Mouse (Mus musculus): ENCODE data around the gene Chtop. TPM values are rescaled to one million over a fixed set of nuclear protein-coding genes. Genes with fewer than 3 reads are reported as not detected.

Chtop gene
- total RNA-seq, 2 experiments from 2014 or later = 164 TPM

DNA sequence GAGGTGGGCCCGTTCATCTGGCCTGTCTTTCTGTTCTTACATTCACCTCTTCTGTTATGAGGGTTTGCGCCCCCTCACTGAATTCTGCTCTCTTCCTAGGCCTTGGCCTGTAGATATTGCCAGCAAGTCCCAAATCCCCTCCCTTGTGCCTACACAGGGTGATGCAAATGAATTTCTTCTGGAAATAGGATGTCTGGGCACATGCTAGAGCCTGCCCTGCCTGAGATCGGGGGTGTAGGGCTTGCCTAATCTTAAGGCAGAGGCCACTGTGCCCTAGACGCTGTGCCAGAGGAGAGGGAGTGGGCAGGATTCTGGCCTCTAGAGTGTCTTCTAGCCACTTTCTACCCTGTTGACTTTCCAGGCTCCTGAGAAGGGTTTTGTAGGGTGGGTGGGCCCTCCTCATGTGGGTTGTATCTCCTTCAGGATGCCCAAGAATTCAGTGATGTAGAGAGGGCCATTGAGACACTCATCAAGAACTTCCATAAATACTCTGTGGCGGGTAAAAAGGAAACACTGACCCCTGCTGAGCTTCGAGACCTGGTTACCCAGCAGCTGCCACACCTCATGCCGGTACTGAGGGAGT lies 18.1 kb upstream of the Chtop start:
- DNase-seq (ENCODE audit: extremely low spot score in 1 of 2, low spot score in 2 of 2) = no peak
- H3K27ac ChIP-seq = no peak overlapping the region
- H3K4me3 ChIP-seq = no peak overlapping the region
- intact Hi-C loops (cut with DNase I) = no loop called here
- no peak for TF ChIP-seq CTCF (IDR thresholded peaks at IDR 0.05)

DNA sequence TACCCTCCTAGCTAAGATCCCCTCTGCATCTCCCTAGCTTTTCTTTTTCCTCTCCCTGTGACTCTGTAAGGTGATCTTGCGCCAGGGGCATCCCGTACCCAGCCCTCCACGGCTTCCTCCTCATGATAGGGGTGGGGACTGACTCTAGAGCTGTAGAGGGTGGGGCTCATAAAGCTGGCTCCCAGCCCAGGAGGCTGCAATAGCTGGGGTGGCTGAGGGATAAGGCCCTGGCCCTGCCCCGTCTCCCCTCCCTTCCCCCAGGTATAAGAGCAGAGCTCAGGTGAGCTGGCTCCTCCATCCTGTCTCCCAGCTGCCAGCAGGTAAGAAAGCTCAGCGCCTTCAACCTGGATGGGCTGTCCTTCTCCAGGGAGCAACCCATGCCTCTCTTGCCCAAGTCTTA lies 17.3 kb upstream of the Chtop start, which contains the start of gene S100a14:
S100a14 (plus strand) TSS at position 277 of the 400 bp plus-strand sequence.
- H3K4me3 ChIP-seq = no peak within 1 kb of the TSS
- intact Hi-C loops (cut with DNase I) = no loop called here
- no peak for TF ChIP-seq CTCF (IDR thresholded peaks at IDR 0.05)
- no peak within 1 kb of the TSS for H3K27ac ChIP-seq
- DNase-seq (ENCODE audit: extremely low spot score in 1 of 2, low spot score in 2 of 2) = no peak

DNA sequence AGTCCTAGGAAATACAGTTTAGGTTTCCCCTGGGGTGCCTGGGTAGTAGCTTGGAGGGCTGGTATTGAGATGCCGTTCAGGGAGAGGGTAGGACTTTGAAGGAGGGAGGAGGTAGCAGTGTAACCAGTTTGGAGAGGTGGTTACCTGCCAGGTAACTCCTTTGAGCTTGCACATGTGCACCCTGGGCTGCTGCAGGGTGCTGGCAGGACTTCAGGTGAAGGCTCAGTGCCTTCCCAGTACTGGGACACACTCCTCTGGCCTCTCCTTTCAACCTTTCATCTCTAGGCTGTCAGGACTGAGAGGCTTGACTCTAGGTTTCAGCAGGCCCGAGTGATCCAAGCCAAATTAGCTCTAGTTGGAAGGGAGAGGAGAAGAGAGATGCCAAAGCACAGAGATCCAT lies 16.8 kb upstream of the Chtop start:
- Histone ChIP-seq H3K4me3 (no peak overlapping the region), H3K27ac (no peak overlapping the region)
- no peak for TF ChIP-seq CTCF (IDR thresholded peaks at IDR 0.05)
- no peak for DNase-seq (ENCODE audit: extremely low spot score in 1 of 2, low spot score in 2 of 2)
- intact Hi-C loops (cut with DNase I) = no loop called here

DNA sequence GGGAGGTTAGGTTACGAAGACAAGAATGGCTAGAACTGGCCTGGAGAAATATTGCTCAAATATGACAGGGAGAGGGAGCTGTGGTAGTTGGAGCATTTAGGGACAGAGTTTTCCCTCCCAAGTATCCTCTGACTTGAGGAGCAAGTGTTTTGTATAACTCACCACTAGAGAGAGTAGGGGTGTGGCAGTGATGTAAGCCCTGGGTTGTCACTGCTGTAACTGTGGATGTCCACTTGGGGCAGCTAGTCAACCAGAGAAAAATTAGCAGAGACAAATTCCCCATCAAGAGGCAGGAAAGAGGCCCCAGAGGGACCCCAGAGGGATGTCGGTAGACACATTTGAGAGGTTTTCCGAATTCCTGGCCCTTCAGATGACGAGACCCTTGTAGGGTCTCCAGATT lies 16.1 kb upstream of the Chtop start:
- H3K4me3 ChIP-seq = no peak overlapping the region
- no peak for DNase-seq (ENCODE audit: extremely low spot score in 1 of 2, low spot score in 2 of 2)
- no peak overlapping the region for H3K27ac ChIP-seq
- peak; percentile 81 for TF ChIP-seq CTCF (IDR thresholded peaks at IDR 0.05)
- intact Hi-C loops (cut with DNase I) = loop anchor here (2.0 kb wide), 1 partner anchor 89 kb away; no protein-coding TSS in a partner anchor

DNA sequence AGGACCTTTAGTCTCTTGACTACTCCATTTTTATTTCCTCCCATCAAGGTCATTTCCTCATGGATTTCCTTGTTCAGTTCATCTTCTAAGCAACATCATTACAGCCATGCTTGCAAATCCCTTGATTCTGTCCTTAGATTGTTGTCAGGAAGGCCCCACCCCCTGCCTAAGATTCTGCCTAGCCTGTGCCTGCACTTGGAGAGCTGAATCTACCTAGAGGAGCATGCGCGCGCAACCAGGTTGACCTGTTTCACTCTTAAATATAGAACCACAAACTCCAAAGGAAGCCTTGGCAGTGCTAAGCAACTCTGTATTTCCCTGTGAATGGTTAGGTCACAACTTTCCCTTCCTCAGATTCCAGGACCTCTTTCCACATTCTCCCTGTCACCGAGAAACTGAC lies 8.4 kb upstream of the Chtop start:
- no peak overlapping the region for H3K27ac ChIP-seq
- H3K4me3 ChIP-seq = no peak overlapping the region
- intact Hi-C loops (cut with DNase I) = no loop called here
- no peak for TF ChIP-seq CTCF (IDR thresholded peaks at IDR 0.05)
- DNase-seq (ENCODE audit: extremely low spot score in 1 of 2, low spot score in 2 of 2) = no peak

DNA sequence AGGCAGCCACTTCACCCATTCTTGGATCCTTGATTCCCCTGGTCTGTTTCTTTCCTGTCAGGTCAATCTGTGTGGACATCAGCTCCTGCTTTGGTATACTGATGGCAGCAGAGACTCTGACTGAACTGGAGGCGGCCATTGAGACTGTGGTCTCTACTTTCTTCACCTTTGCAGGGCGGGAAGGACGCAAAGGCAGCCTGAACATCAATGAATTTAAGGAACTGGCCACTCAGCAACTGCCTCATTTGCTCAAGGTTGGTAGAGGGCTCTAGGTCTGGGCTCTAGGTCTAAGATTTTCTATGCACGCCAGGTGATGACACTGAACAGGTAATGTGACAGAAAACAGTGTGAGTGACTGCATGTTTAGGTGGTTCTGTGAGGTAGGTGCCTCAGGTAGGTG lies 6.5 kb upstream of the Chtop start:
- Histone ChIP-seq H3K4me3 (no peak overlapping the region; the same call in 1 of the 2 replicates), H3K27ac (no peak overlapping the region; the same call in 1 of the 2 replicates)
- intact Hi-C loops (cut with DNase I) = no loop called here
- no peak for TF ChIP-seq CTCF (IDR thresholded peaks at IDR 0.05)
- no peak for DNase-seq (ENCODE audit: extremely low spot score in 1 of 2, low spot score in 2 of 2)

DNA sequence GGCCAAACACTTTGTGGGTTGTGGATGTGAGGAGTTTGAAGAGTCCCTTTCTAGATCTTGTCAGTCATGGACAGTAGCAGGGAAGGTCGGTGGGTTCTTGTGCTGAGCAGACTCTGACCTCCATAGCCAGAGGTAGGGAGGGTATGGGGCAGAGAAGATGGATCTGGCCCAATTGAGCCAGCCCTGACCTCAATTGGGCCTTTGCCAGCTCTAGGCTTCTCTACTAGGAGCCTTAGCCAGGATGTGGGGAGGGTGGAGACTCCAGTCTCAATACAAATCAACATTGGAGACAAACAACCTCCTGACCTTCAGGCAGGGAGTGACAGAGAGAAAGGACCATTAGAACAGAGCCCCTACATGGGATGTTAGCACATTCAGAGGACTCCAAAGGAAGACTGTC lies 5.9 kb upstream of the Chtop start:
- DNase-seq (ENCODE audit: extremely low spot score in 1 of 2, low spot score in 2 of 2) = no peak
- intact Hi-C loops (cut with DNase I) = no loop called here
- peak overlapping the region; percentile 85 for H3K27ac ChIP-seq
- H3K4me3 ChIP-seq = peak overlapping the region; percentile 52
- TF ChIP-seq CTCF (IDR thresholded peaks at IDR 0.05) = no peak

DNA sequence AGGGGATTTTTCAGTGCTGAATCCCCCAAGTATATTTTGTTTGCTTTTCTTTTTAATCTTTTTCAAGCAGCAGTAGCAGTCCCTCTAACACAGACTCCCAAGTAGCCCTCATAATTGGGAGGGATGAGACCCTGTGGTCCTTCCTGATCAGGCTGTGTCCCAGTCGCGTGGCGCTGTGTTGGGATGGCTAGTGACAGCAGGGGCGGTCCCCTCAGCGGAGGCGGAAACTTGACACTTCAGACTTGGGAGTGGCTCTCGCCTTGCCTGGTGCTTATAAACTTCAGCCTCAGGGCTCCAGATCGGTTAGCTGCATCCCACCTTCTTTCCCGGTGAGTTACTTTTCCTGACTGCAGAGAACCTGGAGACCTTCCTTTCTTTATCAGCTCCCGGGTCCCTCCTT lies 5.4 kb upstream of the Chtop start:
- peak in 1 of 2 experiments; percentile 39 for DNase-seq (ENCODE audit: extremely low spot score in 1 of 2, low spot score in 2 of 2)
- intact Hi-C loops (cut with DNase I) = no loop called here
- peak overlapping the region; percentile 85 for H3K27ac ChIP-seq
- peak overlapping the region; percentile 52 for H3K4me3 ChIP-seq
- no peak for TF ChIP-seq CTCF (IDR thresholded peaks at IDR 0.05)

DNA sequence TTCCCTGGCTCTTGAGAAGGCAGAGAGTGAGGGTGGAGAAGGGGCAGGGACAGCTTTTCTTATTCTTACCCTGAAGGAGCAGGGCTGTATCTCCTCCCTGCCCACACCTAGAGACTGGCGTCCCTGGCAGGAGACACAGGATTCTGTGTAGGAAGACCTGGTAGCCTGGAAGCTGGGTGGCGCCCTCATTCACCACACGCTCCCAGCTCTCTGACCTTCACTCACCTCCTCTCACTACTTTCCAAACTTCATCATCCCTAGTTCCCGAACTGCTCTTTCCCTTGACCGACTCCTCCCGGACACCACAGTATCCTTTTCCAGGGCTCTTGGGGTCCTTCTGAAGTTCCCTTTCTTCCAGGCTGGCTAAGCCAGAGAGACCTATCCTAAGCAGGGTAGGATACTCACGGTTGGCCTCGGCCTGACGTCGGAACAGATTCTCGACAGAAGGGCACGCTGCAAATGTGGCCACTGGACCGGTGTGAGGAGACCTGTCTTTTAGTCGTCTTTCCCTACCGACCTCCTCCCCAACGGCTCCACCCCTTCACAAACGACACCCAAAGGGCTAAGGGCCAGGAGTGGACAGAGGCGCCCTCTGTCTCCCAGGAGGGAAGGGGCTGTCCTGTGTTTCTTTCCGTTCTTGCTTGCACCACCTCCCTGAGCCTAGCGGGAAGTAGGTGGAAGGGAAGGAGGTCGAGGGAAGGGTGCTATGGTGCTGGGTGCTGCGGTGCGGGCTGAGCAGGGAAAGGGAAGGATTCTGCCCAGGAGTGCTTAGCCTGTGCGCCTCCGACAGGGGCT lies 4.7 kb upstream of the Chtop start, which contains the start of the genes S100a1 and S100a13:
S100a1 (minus strand) TSS at position 597 of the 795 bp plus-strand sequence.
S100a13 (plus strand) TSS at position 640 of the 795 bp plus-strand sequence.
- peak; percentile 46 to 55 for DNase-seq (ENCODE audit: extremely low spot score in 1 of 2, low spot score in 2 of 2)
- intact Hi-C loops (cut with DNase I) = no loop called here
- peak within 1 kb of the TSS; percentile 85 for H3K27ac ChIP-seq
- peak; percentile 26 for TF ChIP-seq CTCF (IDR thresholded peaks at IDR 0.05)
- H3K4me3 ChIP-seq = peak within 1 kb of the TSS; percentile 52

DNA sequence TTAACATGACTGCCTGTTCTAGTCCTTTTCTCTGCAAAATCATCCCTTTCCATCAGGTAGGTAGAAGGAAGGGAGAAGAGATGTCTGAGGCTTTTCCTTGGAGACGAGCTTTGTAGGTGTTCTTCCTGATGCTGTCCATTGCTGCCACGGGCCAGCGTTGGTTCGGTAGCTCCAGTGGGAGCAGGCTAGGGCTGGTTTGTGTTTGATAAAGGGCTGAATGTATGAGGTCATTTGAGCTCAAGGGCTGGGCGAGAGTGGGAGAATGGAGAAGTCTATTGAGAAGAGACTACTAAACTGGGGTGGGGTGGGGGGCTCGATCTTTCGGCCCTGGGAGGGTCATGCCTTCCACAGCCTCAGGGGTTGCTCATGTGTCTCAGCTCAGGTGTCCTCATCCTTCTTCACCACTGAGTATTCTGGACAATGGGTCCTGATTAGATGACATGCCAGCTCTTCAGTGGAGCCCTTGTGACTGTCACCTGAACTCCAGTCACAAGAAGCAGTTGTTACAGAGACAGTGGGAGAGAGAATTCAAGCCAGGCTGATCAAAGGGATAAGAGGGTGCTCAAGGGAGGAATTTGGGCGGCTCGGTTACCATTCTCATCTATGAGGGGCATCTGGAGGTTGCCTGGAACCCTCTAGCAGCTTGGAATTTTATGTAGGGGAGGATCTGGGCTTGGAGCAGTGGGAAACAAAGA lies 3.8 kb upstream of the Chtop start:
- intact Hi-C loops (cut with DNase I) = no loop called here
- TF ChIP-seq CTCF (IDR thresholded peaks at IDR 0.05) = no peak
- H3K27ac ChIP-seq = peak overlapping the region; percentile 85
- peak overlapping the region; percentile 52 for H3K4me3 ChIP-seq
- DNase-seq (ENCODE audit: extremely low spot score in 1 of 2, low spot score in 2 of 2) = no peak

DNA sequence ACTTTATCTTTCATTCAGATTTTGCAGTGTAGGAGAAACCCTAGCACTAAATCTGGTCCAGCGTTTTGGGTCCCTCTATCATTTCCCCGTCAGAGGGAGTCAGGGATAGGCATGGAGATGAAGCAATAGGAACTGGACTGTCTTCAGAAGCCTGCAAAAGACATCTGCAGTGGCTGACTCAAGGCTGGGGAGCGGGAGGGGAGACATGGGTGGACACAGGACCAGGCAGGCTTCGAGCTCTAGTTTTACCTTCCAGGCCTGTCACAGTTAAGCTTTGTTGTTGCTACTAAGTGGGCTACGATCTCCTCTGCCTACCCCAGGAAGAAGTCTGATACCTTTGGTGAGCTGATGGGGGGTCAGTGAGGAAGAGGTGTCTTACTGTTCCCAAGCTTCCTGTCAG lies 3.0 kb upstream of the Chtop start:
- no peak for TF ChIP-seq CTCF (IDR thresholded peaks at IDR 0.05)
- no peak for DNase-seq (ENCODE audit: extremely low spot score in 1 of 2, low spot score in 2 of 2)
- intact Hi-C loops (cut with DNase I) = no loop called here
- no peak overlapping the region; the same call in 1 of the 2 replicates for H3K27ac ChIP-seq
- H3K4me3 ChIP-seq = no peak overlapping the region

DNA sequence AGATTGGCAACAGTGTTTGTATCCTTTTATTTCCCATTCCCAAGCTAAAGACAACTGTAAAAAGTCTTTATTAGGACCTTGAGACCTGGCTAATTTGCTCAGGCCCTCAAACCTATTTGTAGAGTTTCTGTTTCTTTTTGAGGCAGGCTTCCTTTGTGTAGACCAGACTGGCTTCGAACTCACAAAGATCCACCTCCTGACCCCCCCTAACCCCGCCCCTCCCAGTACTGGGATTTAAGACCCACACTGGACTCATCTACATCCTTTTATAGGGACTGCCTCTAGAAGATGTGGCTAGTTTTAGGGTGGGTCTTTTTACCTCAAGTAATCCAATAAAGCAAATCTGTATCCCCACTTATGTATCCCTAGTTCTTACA lies 437 bp upstream of the Chtop start:
- no peak for DNase-seq (ENCODE audit: extremely low spot score in 1 of 2, low spot score in 2 of 2)
- Histone ChIP-seq H3K27ac (peak overlapping the region; percentile 77), H3K4me3 (peak overlapping the region; percentile 62)
- no peak for TF ChIP-seq CTCF (IDR thresholded peaks at IDR 0.05)
- intact Hi-C loops (cut with DNase I) = loop anchor here (2.0 to 5.0 kb wide), 3 partner anchors 75 to 143 kb away; partner anchors contain the start of gene S100a7a

Measured in left cerebral cortex, adult 2 months (tissue).